Mouse (Mus musculus) olfactory bulb, adult 2 months (tissue): ENCODE results near the gene Tnfrsf13b.

Experiments
- CTCF ChIP-seq: fragments of 200-500 bp; IDR thresholded peaks from 2 replicates; pipeline ENCODE4 v1.5.1; 2012; ENCODE audit warnings: low read depth, mild to moderate bottlenecking, low read length, moderate library complexity; ENCODE audit not compliant: insufficient read depth
- POLR2A ChIP-seq: fragments of 200-500 bp; IDR thresholded peaks from 2 replicates; pipeline ENCODE4 v1.6.1; 2012; ENCODE audit warnings: mild to moderate bottlenecking, low read depth, low read length, moderate library complexity; ENCODE audit not compliant: insufficient read depth

DNA sequence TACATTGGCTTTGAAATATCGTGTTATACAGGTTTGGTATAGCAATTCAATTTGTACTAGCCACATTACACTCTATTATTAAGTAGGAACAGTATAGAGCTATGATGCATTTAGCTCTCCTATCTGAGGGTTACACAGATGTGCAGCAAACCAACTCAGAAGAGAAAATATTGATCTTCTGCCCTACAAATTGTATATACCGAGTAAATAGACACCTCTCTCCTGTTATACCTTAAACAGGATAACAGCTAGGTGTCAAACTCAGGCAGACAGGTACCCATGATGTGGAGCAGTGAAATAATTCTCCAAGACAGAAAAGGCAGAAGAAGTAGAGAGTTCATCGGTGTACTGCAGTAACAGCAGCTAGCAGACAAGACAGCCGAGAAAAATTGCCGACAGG is 49.2 kb downstream of the Tnfrsf13b start:
- TF ChIP-seq CTCF: no peak
- TF ChIP-seq POLR2A: no peak
